Mouse (Mus musculus): ENCODE data around the gene Ccdc180. TPM values are rescaled to one million over a fixed set of nuclear protein-coding genes. Genes with fewer than 3 reads are reported as not detected.

Gene Ccdc180
- polyA plus RNA-seq, 1 experiment: 15.9 TPM

- no peak; the same call in 1 of the 2 replicates for TF ChIP-seq POLR2A (IDR thresholded peaks at IDR 0.05; ENCODE audit: control insufficient read depth, low read depth, low read length)
- TF ChIP-seq CTCF (IDR thresholded peaks at IDR 0.05; ENCODE audit: control insufficient read depth, insufficient read depth, insufficient replicate concordance, low read depth, low read length): no peak
- Histone ChIP-seq H3K4me3 (ENCODE audit: control insufficient read depth, low read depth, low read length) (peak overlapping the region; percentile 55), H3K36me3 (ENCODE audit: control insufficient read depth, insufficient read depth, low read length) (peaks cover 4% of the 10 kb centered on the region), H3K4me1 (ENCODE audit: control insufficient read depth, insufficient read depth, low read length) (no peaks in the 10 kb centered on the region), H3K27me3 (ENCODE audit: control insufficient read depth, insufficient read depth, low read length) (no peaks in the 10 kb centered on the region), H3K27ac (ENCODE audit: control insufficient read depth, insufficient read depth, low read depth, low read length) (peak overlapping the region; percentile 56; the same call in 1 of the 2 replicates)
Measured at GRCm38 (mm10) chr4:45998536-45998935, 108.4 kb downstream of the Ccdc180 start.

Other genes with a start within 250 kb of the Ccdc180 start
- 8.7 and 9.8 TPM in 2 replicates for gene Aldh1b1, start 91.3 kb upstream of the Ccdc180 start, polyA plus RNA-seq (2012; rRNA removed)
- gene Igfbpl1, start 63.4 kb upstream of the Ccdc180 start, polyA plus RNA-seq (2012; rRNA removed): 0.24 and 0.25 TPM in 2 replicates
- gene Stra6l, start 41.6 kb upstream of the Ccdc180 start, polyA plus RNA-seq (2012; rRNA removed): 0.48 and 0.52 TPM in 2 replicates
- 94.9 and 98.5 TPM in 2 replicates for gene Tdrd7, start 75.0 kb downstream of the Ccdc180 start, polyA plus RNA-seq (2012; rRNA removed)
- gene Tmod1, start 148.6 kb downstream of the Ccdc180 start, polyA plus RNA-seq (2012; rRNA removed): 24.7 and 29.7 TPM in 2 replicates
- 121 and 124 TPM in 2 replicates for gene Ncbp1, start 248.3 kb downstream of the Ccdc180 start, polyA plus RNA-seq (2012; rRNA removed)
- gene Tstd2, start 248.4 kb downstream of the Ccdc180 start, polyA plus RNA-seq (2012; rRNA removed): 7.1 and 7.9 TPM in 2 replicates